Mouse (Mus musculus) intestine, embryonic 16.5 days (tissue): Measurements from ENCODE around the gene Ubald2. TPM values are rescaled to one million over a fixed set of nuclear protein-coding genes. Genes with fewer than 3 reads are reported as not detected.
A peak's percentile ranks its signal among the peaks of the same experiment; 100 is the strongest.

Experiments
- ATAC-seq: fragments of 200-750 bp; cut with Nextera tagmentation; 2 replicates; pipeline ENCODE4 v1.8.0; 2017; ENCODE audit warnings: moderate TSS enrichment, moderate library complexity
- H3K27ac ChIP-seq: fragments of 300-500 bp; sonication (generic); 2 replicates; pipeline ENCODE4 v1.5.1; 2014; ENCODE audit warnings: mild to moderate bottlenecking, low read length
- H3K27me3 ChIP-seq: fragments of 300-500 bp; sonication (generic); replicated peaks from 2 replicates; pipeline ENCODE4 v1.6.1; 2014; ENCODE audit warnings: low read length, control low read depth, mixed read lengths; ENCODE audit not compliant: control insufficient read depth, insufficient read depth
- H3K36me3 ChIP-seq: fragments of 300-500 bp; sonication (generic); 2 replicates; pipeline ENCODE4 v1.6.1; 2014; ENCODE audit warnings: low read length, control low read depth; ENCODE audit not compliant: control insufficient read depth, insufficient read depth
- H3K4me1 ChIP-seq: fragments of 300-500 bp; sonication (generic); 2 replicates; pipeline ENCODE4 v1.6.1; 2014; ENCODE audit warnings: low read length, control low read depth, mixed read lengths; ENCODE audit not compliant: control insufficient read depth, insufficient read depth
- H3K4me2 ChIP-seq: fragments of 300-500 bp; sonication (generic); 2 replicates; pipeline ENCODE4 v1.6.1; 2014; ENCODE audit warnings: low read depth, low read length, control low read depth
- H3K4me3 ChIP-seq: fragments of 300-500 bp; sonication (generic); 2 replicates; pipeline ENCODE4 v1.5.1; 2014; ENCODE audit warnings: mild to moderate bottlenecking, low read length
- H3K9ac ChIP-seq: fragments of 300-500 bp; sonication (generic); 2 replicates; pipeline ENCODE4 v1.6.1; 2014; ENCODE audit warnings: low read depth, low read length
- H3K9me3 ChIP-seq: fragments of 300-500 bp; sonication (generic); 2 replicates; pipeline ENCODE4 v1.6.1; 2016; ENCODE audit warnings: low read length, control low read depth; ENCODE audit not compliant: control insufficient read depth
- WGBS: fragments of 180-500 bp; shearing (Covaris S2); extraction: QIAGEN DNeasy Blood & Tissue Kit; methylation state at CpG from one replicate; pipeline ENCODE4 v1.1.7; 2014; 5-methylcytosine and 5-hydroxymethylcytosine counted together
- polyA plus RNA-seq: library from polyadenylated mRNA; unstranded; fragments of >200 nt; fragmentation: Nextera tagmentation; extraction: Ambion mirVana; gene quantifications from 2 replicates; pipeline ENCODE4 v1.2.1, GENCODE M21; 2015

Gene Ubald2
- polyA plus RNA-seq, 1 experiment from 2014 or later, result 47.2 TPM

DNA sequence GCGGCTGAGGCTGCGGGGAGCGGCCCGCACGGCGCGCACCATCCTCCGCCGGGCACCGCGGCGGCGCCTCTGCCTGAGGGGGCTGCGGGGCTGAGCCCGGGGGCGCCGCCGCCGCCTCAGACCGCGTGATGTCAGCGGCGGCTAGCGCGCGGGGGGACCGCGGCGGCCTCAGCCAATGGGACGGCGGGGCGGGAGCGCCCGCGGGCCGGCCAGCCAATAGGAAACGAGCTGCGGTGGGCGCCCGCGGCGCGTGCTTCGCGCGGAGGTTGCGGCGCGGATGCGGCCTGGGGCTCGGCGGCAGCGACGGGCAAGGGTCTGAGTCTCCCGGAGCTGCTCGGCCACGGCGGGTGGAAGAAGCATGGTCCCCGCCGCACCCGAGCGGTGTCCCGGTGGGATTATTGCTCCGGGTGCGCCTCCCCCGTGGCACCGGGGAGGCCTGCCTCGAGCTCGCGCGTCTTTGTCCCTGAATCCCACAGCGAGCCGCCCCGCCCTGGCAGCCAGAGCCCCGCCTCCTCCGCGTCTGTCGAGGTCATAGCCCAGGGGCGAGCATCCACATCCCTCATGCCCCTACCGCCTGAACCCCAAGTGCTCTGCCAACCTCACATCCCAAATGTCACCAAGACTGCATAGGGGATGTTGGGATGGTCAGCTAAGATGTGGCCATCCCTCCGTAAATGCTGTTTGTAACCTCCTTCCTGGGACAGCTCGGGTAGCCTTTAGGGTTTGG is 20.8 kb upstream of the Ubald2 start, which contains the start of gene Rnf157:
Rnf157 (minus strand) TSS at position 129 of the 727 bp plus-strand sequence.
- ATAC-seq, result peak; percentile 90
- Histone ChIP-seq H3K27ac (peak within 1 kb of the TSS; percentile 65), H3K36me3 (no peaks in the 10 kb centered on the region), H3K27me3 (no peaks in the 10 kb centered on the region), H3K4me3 (peak within 1 kb of the TSS; percentile 77), H3K4me2 (peak within 1 kb of the TSS; percentile 99), H3K4me1 (peaks cover 19% of the 10 kb centered on the region), H3K9ac (peak within 1 kb of the TSS; percentile 89), H3K9me3 (no peaks in the 10 kb centered on the region)
- 2% methylated on average over 78 of the region's 82 CpGs for WGBS

DNA sequence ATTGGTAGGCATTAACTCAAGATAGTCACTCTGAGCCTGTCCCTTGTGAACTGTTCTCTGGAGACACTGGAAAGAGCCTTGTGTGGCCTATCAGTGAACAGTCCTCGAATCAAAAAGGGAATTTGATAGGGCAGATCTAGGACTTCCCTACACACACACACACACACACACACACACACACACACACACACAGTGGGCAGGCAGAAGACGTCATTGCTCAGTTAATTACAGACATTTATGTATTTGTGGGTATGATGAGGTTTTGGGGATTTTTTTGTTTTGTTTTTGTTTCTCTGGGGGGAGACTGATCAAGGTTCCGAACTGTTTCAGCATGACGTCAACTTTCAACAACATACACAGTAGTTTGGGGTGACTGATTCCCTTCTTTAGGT is 20.3 kb upstream of the Ubald2 start:
- 71% methylated on average over 4 of the region's 4 CpGs for WGBS
- peak overlapping the region; percentile 89; the same call in 1 of the 2 replicates for H3K9ac ChIP-seq
- H3K9me3 ChIP-seq, result no peaks in the 10 kb centered on the region

DNA sequence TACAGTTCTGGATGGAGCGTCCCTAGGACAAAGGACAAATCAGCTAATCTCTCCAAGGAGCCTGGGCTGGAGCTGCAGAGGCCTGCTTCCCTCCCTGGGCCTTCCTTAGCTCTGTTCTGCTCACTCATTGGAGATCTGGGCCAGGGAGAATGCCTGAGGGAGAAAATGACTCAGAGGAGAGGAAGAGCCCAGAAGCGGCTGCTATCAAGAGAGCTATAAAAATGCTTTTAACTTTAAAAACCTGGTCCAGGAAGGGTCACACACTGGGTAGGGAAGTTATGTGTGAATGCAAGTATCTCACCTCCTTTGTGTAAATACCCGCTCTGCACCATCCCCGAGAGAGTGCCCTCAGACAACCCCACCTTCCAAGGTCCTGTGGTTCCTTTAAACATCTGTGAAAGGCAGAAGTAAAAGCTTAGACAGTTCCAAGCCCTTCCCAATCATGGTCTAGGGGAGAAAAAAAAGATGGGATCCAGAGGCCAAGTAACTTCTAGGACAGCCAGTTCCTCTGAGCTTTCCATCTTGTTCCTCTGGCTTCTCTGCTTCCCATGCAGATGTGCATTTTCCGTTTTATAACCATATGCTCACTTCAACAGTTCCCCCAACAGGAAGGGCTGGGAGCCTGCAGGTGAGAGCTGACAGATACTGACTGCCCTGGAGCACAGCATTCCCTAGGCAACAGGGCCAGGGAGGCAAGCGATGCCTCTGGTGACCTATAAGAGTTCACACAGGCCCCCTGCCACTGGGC is 17.5 kb upstream of the Ubald2 start:
- peak; percentile 61 for ATAC-seq
- Histone ChIP-seq H3K27me3 (no peaks in the 10 kb centered on the region), H3K4me1 (peaks cover 25% of the 10 kb centered on the region), H3K27ac (peak overlapping the region; percentile 33; the same call in 1 of the 2 replicates), H3K9me3 (no peaks in the 10 kb centered on the region), H3K4me3 (no peak overlapping the region), H3K36me3 (no peaks in the 10 kb centered on the region), H3K9ac (no peak overlapping the region), H3K4me2 (no peak overlapping the region)
- WGBS, result 44% methylated on average over 6 of the region's 6 CpGs

More for the DNA sequence above, 20.3 kb upstream of the Ubald2 start:
- no peak for ATAC-seq
- no peak overlapping the region for H3K27ac ChIP-seq
- H3K36me3 ChIP-seq, result no peaks in the 10 kb centered on the region
- peak overlapping the region; percentile 99 for H3K4me2 ChIP-seq
- H3K4me1 ChIP-seq, result peaks cover 23% of the 10 kb centered on the region
- no peaks in the 10 kb centered on the region for H3K27me3 ChIP-seq
- H3K4me3 ChIP-seq, result peak overlapping the region; percentile 77; the same call in 1 of the 2 replicates

DNA sequence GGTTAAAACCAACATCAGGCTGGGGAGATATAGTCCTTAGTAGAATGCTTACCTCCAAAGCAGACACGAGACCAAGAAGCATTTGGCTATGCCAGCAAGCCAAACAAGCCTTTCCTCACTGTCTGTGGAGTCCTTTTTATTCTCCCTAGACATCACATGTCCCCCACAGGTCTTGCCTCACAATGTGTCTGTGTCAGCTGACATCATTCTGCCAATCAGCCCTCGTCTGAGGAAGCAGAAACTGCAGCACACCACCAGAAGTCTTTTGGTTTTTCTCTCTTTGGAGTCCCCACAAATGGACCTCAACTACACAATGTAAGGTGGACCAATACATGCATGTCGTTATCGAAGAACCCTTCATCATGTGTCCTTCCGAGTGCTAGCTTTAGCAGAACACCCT is 16.8 kb upstream of the Ubald2 start:
- no peak overlapping the region for H3K4me2 ChIP-seq
- no peaks in the 10 kb centered on the region for H3K9me3 ChIP-seq
- no peaks in the 10 kb centered on the region for H3K36me3 ChIP-seq
- no peaks in the 10 kb centered on the region for H3K27me3 ChIP-seq
- H3K4me1 ChIP-seq, result peaks cover 21% of the 10 kb centered on the region
- WGBS, result 88% methylated on average over 5 of the region's 5 CpGs
- no peak overlapping the region; the same call in 1 of the 2 replicates for H3K27ac ChIP-seq
- H3K9ac ChIP-seq, result no peak overlapping the region
- ATAC-seq, result no peak
- no peak overlapping the region for H3K4me3 ChIP-seq

DNA sequence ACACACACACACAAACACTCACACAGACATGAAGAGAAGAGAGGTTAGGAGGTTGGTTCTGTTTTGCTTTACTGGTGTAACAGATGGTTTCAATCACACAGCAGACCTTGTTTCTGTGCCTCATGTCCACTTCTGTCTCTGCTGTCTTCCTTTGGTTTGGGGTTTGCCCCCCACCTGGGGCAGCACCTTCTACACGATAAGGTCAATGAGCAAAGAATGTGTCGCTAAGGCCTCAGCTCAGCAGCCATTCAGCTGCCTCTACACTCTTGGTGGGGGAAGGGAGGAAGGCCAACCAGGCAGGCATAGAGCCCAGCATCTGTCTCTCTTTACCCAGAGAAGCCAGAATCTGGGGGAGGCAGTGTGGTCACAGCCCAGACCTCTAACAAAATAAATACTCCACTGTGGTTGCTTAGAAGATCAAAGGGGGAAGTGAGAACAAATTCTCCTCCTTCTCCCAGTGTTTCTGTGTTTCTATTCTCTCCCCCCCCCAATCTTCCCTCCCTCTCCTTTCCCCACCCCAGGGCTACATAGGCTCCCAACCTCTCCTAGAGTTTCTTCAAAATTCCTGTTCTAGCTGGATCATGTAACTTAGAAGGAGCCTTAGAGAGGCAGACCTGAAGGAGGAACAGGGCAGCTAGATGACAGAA is 15.6 kb upstream of the Ubald2 start:
- Histone ChIP-seq H3K9ac (no peak overlapping the region), H3K4me2 (no peak overlapping the region)

DNA sequence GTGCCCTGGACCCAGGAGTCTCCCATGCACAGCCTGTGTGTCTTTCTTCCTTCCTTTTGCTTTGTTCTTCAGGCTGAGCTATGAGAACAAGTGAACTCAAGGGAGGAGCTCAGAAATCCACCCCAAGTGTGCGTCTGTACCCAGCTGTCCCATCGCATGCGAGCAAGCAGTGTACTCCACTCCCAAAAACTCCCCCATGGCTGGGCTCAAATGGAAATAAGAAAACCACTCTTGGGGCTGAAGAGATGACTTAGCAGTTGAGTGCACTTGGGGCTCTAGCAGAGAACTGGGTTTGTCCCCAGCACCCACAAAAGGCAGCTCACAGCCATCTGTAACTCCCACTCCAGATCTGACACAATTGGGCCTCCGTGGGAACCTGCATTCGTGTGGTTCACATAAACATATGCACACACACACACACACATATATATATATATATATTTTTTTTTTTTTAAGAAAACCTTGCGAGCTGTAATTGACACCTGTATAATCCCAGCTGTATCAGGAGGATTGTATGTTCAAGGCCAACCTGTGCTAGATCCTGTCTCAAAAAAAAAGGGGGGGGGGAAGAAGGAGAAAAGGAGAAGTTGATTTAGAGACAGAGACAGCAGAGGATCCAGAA is 14.9 kb upstream of the Ubald2 start:
- WGBS, result 75% methylated on average over 6 of the region's 6 CpGs
- no peaks in the 10 kb centered on the region for H3K36me3 ChIP-seq
- H3K4me2 ChIP-seq, result no peak overlapping the region
- H3K4me3 ChIP-seq, result no peak overlapping the region
- no peak overlapping the region for H3K9ac ChIP-seq
- no peaks in the 10 kb centered on the region for H3K9me3 ChIP-seq
- ATAC-seq, result no peak
- no peaks in the 10 kb centered on the region for H3K27me3 ChIP-seq
- H3K4me1 ChIP-seq, result peaks cover 18% of the 10 kb centered on the region
- H3K27ac ChIP-seq, result peak overlapping the region; percentile 9; the same call in 1 of the 2 replicates

More for the DNA sequence above, 15.6 kb upstream of the Ubald2 start:
- 22% methylated on average over 2 of the region's 2 CpGs for WGBS
- no peak for ATAC-seq
- Histone ChIP-seq H3K4me3 (no peak overlapping the region), H3K4me1 (peaks cover 19% of the 10 kb centered on the region), H3K36me3 (no peaks in the 10 kb centered on the region), H3K9me3 (no peaks in the 10 kb centered on the region), H3K27me3 (no peaks in the 10 kb centered on the region), H3K27ac (peak overlapping the region; percentile 9; the same call in 1 of the 2 replicates)

DNA sequence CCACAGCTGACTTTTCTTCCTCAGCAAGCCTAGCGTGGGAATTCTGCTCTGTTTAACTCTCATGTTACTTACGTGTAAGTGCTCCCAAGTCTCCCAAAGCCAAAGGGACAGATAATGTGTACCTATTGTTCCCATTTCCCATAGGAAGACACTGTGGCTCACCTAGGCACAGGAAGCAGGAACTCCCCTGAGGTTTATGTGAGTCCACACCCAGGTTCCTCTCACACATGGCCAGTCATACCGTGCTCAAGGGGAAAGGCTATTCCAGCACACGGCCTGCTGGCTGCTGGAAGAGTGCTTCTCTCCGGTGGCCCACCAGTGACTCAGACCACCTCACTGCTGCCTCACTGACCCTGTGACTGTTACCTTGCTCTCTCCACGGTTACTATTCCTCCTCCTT is 12.8 kb upstream of the Ubald2 start:
- no peak for ATAC-seq
- no peak overlapping the region for H3K4me3 ChIP-seq
- no peak overlapping the region for H3K9ac ChIP-seq
- 66% methylated on average over 6 of the region's 6 CpGs for WGBS
- peaks cover 19% of the 10 kb centered on the region for H3K4me1 ChIP-seq
- H3K4me2 ChIP-seq, result no peak overlapping the region
- no peaks in the 10 kb centered on the region for H3K27me3 ChIP-seq
- no peaks in the 10 kb centered on the region for H3K9me3 ChIP-seq
- no peak overlapping the region for H3K27ac ChIP-seq
- no peaks in the 10 kb centered on the region for H3K36me3 ChIP-seq

DNA sequence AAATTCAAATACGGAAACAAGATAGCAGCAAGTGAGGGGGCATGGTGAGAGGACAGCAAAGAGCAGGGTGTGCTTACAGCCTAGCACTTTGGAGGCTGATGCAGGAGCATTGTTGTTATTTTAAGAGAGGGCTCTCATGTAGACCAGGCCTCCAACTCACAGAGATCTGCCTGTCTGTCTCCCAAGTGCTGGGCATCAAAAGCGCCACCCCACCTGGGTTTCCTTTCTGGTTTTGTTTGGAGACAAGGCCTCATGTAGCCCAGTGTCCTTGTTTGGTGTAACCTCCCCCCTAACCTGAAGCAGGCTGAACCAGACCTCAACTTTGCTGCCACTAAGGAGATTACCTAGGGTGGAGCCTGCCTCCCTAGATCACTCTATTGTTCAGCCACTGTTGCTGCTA is 11.3 kb upstream of the Ubald2 start:
- ATAC-seq, result no peak

DNA sequence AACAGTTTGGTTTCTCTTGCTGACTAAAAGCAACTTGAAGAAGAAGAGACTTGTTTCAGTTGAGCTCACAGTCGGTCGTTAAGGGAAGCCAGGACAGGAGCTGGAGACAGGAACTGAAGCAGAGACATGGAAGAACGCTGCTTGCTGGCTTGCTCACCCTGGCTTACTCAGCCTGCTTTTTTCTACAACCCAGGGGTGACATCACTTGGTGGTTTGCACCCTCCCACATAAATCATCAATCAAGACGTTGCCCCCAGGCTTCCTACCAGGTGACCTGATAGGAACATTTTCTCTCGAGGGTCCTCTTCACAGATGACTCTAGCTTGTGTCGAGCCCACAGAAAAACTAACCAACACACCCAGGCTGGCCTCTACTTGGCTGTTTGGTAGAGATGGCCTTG is 10.7 kb upstream of the Ubald2 start:
- Histone ChIP-seq H3K4me3 (no peak overlapping the region), H3K4me2 (no peak overlapping the region), H3K27ac (no peak overlapping the region), H3K4me1 (peaks cover 21% of the 10 kb centered on the region), H3K36me3 (no peaks in the 10 kb centered on the region), H3K9ac (no peak overlapping the region), H3K9me3 (no peaks in the 10 kb centered on the region), H3K27me3 (no peaks in the 10 kb centered on the region)
- 80% methylated on average over 6 of the region's 6 CpGs for WGBS
- no peak for ATAC-seq

More for the DNA sequence above, 11.3 kb upstream of the Ubald2 start:
- H3K27ac ChIP-seq, result no peak overlapping the region
- peaks cover 19% of the 10 kb centered on the region for H3K4me1 ChIP-seq
- H3K9ac ChIP-seq, result no peak overlapping the region
- no peaks in the 10 kb centered on the region for H3K27me3 ChIP-seq
- no peaks in the 10 kb centered on the region for H3K36me3 ChIP-seq
- 100% methylated on average over 2 of the region's 2 CpGs for WGBS
- H3K9me3 ChIP-seq, result no peaks in the 10 kb centered on the region
- no peak overlapping the region for H3K4me2 ChIP-seq
- H3K4me3 ChIP-seq, result no peak overlapping the region
